Mouse (Mus musculus) lung, adult 2 months (tissue): ENCODE measurements around the gene Il22ra2.

Experiments
- CTCF ChIP-seq: fragments of 200-500 bp; IDR thresholded peaks from 2 replicates; pipeline ENCODE4 v1.5.1; 2011; ENCODE audit warnings: mild to moderate bottlenecking, low read length, control low read depth; ENCODE audit not compliant: insufficient read depth
- POLR2A ChIP-seq: fragments of 200-500 bp; IDR thresholded peaks from 2 replicates; pipeline ENCODE4 v1.6.1; 2011; ENCODE audit warnings: low read depth, mild to moderate bottlenecking, control low read depth, low read length, borderline replicate concordance; ENCODE audit errors: extremely low read depth

GRCm38 (mm10) chr10:19639630-19640029, 17.8 kb downstream of the Il22ra2 start:
- TF ChIP-seq CTCF (no peak), POLR2A (no peak)
